Mouse (Mus musculus) lung, postnatal 4 days (tissue): ENCODE results near the gene Ankzf1.

ENCODE experiments used
- DNase-seq, 2 experiments: peaks; one replicate each; pipeline ENCODE4 v3.0.0; 2021

The Ankzf1 gene

DNA sequence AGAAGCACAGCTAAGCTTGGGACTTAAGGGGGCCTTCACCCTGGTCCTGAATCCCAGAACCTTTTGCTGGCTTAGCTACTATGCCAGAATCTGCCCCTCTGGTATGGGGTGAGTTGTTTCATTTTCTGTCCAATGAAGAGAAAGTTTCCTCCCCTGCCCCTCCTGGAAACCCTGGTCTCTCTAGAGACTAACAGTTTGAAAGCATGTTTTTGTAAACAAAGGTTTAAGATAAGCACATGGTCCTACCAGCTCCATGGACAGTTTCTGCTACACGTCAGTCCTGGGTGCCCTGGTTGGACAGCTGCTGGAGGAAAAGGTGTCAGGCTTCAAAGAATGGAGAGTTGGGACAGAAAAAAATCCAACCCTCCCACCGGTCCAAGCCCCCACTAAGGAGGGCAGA is 1.4 kb upstream of the Ankzf1 start:
- DNase-seq: no peak

DNA sequence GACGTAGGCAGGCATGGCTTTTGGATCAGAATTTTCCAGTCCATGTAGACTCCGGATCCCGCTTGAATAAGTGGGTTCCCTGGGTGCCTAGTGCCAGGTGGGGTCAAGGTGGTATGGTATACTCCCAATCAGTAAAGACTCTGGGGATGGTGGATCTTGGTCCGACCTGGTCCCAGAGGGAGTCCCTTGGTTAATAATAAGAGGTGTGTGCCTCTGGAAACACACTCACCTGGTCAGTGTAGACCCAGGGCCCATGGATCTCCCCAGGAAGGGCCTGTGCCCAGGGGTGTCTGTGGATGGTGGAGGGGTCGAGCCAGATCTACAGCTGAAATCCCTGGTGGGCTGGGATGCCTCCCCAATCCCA is 711 bp upstream of the Ankzf1 start:
- no peak for DNase-seq

DNA sequence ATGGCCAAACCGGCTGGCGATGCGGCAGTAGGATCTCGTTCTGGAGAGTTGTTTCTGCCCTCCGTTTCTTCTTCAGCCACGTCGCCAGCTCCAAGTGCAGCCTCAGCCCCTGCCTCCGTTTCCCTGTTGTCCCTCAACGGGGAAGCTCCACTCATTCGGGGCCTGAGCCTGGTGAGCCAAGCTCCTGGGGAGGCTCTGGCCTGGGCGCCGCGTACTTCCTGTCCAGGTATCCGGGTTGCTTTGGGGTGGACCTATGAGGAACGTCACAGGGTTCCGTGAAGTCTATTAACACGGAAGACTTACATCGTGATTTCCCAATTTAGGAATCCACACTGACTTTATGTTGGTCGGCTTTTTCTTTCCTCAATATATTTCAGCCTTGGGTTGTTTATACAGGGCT is 501 bp downstream of the Ankzf1 start:
- DNase-seq: peak; percentile 57 to 61

DNA sequence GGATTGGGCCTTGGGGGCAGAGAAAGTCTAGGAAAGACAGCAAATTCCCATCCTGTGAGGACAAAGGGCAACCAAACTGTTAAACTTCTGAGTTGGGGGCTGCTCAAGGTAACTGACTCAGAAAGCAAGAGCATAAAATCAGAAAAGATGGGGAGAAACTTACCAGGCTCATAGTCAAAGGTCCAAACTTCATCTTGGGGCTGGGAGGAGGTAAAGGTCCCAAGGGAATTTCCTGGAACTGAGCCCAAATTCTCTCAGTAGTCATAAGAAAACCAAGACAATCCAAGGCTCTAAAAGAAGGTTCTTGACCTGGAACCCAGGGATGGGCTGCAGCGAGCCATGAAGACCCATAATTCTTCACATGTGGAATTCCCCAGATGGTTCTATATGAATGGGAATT is 9.3 kb downstream of the Ankzf1 start:
- DNase-seq: no peak

DNA sequence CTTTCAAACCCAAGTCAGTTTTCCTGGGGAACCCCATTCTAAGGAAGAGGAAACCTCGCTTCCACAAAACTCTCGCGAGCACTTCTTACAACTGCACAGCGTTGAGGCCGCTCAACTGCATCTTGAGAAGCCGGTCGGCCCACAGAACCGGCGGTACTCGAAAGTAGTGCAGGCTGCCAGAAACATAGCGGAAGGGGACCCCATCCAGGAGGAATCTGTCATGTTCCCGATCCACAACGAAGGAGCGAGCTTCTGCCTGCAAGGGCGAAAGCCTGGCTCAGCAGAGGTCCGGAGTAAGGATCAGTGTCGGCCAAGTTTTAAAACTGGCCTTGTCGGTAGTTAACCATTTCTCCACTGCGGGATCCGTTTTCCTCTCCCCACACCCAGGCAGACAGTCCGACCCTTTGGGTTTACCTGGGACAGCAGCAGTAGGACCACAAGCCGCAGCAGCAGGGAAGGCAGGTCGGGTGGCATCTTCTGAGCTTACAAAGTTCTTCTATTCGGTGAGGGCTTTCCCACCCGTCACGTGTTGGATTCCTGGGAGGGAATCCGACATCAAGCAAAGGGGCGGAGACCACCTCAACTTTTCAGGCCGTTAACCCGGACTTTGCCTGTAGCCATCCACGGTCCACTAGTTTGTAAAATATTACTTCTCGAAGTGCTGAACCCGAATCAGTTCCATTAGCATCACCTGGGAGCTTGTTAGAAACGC is 17.2 kb downstream of the Ankzf1 start:
- DNase-seq: peak; percentile 65 to 66

DNA sequence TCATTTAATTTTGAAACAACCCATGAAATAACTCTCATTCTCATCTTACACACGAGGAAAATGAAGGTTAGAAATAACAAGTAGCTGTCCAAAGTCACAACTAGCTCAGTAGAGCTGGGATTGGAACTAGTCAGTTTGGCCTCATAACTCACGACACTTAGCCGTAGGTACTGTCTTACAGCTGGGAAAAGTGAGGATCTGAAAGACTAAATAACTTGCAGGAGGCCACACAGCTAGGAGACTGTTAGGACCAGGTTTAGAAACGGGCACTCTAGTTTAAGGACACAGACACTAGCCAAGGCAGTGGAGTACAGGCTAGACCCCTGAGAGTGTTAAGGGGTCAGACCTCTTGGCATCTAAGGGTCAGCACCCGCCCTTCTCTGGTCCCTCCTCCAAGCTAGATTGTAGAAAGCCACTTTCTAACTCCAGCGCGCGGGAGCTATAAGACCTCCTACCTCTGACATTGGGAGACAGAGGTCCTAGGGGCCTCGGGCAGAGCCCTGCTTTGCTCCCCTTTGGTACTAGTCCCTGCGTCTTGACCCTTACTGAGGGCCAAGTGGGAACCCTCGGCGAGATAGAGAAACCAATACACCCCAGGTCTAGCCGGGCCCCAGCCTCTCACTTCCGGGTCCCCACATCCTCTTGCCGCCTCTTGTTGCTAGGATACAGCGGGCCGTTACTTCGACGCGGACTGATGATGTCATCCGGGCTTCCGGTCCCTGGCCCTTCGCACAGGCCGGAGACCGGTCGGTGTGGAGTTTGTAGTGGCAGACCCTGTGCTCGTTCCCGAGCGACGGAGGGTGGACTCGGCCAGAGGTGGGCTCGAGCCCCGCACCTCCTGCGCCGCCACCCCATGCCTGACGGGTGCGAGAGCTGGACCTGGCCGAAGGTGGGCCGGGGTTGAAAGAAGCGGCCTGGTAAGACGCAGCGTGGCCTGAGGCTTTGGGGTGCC is 18.5 kb downstream of the Ankzf1 start, which contains the start of the genes Glb1l and Stk16:
TSS of gene Glb1l (minus strand) at position 678 of the 952 bp plus-strand sequence.
TSS of gene Stk16 (plus strand) at position 703 of the 952 bp plus-strand sequence.
- peak; percentile 97 for DNase-seq

DNA sequence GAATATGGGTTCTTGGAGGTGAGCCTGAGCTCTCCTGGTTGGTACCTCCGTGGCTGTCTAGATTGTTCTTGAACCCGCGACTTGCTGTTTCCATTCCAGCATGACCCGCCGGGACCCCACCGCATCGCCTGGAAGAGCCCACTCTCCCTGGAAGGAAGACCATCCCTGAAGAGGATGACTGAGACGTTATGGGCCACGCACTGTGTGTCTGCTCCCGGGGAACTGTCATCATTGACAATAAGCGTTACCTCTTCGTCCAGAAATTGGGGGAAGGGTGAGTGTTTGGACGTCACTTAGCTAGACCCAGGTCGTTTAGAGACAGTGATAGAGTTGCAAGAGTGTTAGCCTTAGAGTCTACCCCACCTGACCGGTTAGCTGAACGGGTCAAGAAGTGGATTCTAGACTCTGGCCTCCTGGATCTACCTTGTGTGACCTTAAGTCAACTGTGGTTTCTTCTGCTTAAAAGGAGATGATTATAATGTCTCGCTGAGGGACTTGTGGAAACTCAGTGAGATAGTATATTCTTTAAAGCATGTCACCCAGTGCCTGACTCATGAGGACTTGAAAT is 19.3 kb downstream of the Ankzf1 start:
- no peak for DNase-seq

DNA sequence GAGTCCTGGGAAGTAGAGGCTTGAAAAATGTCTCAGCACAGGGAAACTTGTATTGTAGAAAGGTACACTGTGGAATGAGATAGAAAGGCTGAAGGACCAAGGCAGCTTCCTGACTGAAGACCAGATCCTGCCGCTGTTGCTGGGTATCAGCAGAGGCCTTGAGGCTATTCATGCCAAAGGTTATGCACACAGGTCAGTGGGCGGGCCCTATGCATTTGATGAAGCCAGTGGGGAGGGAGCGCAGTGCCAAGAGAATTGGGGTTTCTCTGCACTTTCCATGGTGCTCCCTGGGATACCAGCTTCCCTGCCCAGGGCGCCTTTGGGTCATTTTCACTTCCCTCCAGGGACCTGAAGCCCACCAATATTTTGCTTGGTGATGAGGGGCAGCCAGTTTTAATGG is 20.6 kb downstream of the Ankzf1 start:
- DNase-seq: no peak

DNA sequence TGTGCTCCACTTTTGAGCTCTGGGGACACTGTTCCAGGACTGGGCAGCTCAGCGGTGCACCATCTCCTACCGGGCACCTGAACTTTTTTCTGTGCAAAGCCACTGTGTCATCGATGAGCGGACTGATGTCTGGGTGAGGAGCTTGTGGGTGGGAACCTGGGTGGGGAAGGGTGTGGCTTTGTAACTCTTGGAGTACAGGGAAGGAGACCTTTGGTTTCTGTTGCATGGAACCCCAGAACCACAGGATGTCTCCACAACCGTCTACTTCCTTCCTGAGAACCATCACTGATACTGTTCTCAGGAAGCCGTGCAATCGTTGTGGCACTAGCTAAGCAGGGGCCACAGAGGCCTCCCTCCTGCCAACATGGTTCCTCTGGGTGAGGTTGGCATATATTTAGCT is 21.1 kb downstream of the Ankzf1 start:
- DNase-seq: no peak

DNA sequence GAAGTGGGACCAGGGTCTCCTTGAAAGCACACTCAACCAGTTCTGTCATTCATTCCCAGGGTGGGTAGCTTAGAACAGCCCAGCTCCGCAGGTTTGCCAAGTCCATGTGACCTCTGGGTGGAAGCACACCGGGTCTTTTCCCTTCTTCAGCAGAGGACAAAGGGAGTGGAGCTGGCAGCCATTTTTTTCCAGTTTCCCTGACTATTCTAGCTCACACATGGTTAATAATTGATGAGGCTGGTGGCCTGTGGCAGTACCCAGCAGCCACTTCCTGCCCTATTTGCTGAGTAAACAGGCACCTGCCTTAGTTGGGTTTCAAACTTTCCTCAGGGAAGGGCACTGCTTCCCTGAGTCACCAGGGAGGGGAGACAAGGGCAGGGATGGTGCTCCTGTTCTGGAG is 22.5 kb downstream of the Ankzf1 start:
- no peak for DNase-seq

DNA sequence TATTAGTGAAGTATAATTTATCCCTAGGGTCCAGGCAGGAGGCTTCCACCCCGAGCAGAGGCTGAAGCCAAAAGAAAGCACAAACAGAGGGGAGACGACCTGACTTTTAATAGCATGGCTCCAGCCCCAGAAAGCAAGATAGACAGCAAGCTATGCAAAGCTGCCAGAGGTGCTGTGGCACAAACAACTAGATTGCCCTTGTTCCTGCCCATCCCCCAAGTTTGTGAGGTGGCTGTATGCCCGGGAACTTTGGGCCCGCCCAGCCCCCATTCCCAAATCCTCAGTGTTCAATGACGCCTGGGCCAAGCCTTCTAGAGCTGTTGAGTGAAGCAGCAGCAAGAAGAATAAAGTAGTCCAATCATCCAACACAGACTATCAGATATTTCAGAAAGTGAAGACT is 22.9 kb downstream of the Ankzf1 start:
- DNase-seq: no peak

DNA sequence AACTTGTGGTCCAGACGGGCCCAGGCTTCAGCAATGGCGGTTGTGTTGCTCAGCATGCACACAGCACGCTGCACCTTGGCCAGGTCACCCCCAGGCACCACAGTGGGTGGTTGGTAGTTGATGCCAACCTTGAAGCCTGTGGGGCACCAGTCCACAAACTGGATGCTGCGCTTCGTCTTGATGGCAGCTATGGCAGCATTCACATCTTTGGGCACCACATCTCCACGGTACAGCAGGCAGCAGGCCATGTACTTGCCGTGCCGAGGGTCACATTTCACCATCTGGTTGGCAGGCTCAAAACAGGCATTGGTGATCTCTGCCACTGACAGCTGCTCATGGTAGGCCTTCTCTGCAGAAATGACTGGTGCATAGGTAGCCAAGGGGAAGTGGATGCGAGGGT is 23.8 kb downstream of the Ankzf1 start:
- no peak for DNase-seq

DNA sequence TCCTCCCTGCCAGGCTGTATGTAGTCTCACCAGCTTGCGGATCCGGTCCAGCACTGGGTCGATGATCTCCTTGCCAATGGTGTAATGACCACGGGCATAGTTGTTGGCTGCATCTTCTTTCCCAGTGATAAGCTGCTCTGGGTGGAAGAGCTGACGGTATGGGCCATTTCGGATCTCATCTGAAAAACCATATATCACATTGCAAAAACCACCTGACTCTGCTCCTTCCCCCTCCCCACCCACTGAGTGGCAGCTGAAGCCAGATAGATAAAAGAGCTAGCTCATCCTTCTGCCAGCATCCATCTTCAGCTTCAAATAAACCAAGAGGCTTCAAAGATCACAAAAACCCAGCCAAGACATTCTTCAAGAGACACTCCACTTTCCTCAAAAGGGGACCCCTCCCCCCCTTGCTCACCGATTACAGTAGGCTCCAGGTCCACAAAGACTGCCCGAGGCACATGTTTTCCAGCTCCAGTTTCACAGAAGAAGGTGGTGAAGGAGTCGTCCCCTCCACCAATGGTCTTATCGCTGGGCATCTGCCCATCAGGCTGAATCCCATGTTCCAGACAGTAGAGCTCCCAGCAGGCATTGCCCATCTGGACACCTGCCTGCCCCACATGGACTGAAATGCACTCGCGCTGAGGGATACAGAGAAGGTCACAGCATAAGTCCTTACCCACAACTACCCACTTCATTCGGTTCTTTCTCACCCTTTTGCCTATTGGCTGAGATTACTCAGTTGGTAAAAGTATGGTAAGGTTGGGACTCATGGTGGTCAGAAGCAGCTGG is 25.0 kb downstream of the Ankzf1 start:
- DNase-seq: no peak

DNA sequence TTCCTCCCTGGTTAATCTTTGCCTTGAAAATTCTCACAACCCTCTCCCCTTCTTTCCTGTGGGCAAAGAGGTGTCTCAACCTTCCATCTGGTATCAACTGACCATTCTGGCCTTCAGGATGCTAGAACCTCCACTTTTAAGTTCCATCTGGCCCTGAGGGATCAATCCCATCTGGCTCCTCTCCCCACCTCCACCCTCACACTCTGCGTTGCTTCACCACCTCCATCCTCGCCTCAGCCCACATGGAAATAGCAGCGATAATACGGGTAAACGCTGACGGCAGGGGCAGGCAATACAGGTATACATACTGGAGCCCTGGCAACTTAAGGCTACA is 25.9 kb downstream of the Ankzf1 start:
- no peak for DNase-seq

DNA sequence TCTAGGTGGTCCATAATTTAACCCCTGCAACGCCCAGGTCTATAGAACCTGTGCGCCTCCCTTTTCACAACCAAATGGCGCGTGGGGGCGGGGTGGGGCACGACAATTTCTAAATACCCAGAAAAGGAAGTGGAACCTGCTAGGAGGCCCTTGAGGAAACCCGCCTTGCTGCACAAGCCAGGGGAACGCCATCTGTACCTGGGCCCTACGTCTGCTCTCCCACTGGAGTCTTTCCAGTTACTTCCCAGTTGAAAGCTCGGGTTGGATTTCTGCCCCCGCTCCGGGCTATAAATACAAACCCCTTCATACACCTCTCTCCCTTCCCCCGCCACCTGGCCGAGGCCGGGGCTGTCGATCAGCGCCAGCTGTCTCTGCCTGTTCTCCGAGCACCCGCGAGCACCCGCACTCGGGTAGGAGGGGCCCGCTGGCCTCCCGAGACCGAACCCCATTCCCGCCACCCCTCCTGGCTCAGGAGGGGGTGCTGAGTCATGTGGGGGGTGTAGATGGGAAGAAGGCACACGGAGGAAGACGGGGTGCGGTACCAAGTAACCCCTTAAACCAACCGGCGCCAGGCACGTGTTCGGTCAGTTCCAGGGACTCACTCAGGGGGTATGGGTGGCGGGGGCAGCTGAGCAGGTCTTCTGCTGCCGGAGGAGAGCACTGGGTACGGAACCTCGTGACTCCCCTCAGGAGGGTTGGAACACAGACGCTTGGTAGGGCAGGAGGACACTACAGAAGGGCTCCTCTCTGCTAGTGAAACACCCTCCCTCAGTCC is 26.5 kb downstream of the Ankzf1 start:
- DNase-seq: peak; percentile 49 to 64

DNA sequence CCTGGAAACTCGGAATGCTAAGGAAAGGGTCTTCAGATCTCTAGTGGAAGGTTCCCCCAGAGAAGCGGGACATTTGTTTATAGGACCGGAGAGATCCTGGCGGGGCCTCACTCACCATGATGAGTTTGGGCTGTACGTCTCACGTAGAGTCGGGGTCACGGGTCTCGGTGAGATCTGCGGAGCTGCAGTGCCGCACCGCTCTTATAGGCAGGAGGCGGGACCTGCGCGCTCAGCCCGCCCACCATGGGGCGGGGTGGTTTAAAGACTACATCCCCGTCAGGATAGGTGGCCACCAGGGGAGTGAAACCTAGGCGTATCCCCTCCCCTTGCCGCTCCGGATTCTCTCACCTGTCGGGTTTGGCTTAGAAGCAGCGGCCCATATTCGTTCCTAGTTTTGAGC is 27.1 kb downstream of the Ankzf1 start:
- DNase-seq: peak; percentile 92 to 93

DNA sequence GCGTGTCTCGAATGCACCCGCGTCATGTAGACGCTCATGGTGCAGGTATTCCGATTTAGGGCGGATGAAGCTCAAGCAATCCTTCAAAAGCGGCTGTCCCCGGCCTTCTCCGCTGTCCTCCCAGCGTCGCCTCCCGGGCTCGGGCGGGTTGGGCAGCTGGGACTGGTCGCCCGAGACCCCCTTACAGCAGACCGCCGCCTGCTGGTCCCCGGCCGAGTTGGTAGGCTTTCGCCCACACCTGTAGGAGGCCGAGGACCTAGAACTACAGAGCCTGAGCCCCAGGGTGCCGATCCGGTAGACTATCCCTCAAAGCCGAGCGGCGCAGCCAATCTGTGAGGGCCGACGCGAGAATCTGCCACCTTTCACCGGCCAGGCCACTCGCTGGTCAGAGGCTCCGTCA is 27.6 kb downstream of the Ankzf1 start, which contains the start of gene Tuba4a:
TSS of gene Tuba4a (minus strand) at position 335 of the 400 bp plus-strand sequence.
- peak in 1 of 2 experiments; percentile 39 for DNase-seq

DNA sequence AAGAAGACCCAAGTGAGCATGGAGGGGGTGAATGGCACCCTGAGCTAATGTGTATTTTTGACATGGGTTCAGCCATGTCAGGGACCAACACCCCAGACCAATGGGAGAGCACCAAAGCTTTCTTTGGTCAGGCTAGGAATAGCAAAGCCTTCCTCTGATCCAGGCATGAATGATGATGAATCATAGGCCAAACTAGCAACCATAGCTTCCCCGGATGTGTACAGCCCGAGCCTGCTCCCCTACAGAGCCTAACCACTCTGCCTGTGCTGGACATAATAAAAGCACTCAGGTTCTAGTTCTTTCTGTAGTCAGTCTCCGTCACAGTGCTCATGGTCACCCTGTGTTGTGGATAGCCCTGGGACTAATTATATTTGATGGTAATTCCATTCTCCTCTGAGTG is 29.6 kb downstream of the Ankzf1 start:
- DNase-seq: no peak

DNA sequence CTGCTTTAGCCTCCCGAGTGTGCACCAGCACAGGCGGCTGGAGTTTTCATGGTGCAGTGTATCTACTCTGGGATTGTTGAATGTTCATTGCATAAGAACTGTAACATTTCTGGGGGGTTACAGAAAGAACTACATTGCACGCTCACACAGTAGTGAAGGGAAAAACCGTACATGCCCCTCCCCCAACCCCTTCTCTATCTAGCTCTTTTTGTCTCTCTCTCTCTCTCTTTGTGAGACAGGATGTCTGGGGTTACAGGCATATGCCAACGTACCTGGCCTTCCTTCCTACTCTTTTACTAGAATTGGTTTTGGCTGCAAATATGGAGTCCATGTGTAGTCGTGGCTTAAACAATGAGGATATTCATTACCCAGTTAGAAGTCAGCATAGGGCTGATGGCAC is 31.0 kb downstream of the Ankzf1 start:
- no peak for DNase-seq

DNA sequence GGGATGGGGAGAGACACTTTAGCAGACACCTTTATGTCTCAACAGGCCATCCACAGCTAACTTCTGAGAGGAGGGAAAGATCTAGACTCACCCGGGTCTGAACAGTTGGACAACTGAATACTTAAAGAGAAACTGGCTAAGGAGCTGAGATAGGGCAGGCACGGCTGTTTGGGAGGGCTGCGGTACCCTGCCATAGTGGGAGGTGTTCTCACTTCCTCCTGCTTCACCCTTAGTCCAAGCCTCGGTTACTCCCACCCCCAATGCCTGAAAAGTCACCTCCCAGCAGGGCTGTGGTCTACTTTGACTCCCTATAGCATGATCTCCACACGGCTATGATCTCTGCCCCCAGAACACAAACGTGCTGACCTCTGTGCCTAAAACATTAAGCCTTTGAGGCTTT is 31.6 kb downstream of the Ankzf1 start:
- no peak for DNase-seq

DNA sequence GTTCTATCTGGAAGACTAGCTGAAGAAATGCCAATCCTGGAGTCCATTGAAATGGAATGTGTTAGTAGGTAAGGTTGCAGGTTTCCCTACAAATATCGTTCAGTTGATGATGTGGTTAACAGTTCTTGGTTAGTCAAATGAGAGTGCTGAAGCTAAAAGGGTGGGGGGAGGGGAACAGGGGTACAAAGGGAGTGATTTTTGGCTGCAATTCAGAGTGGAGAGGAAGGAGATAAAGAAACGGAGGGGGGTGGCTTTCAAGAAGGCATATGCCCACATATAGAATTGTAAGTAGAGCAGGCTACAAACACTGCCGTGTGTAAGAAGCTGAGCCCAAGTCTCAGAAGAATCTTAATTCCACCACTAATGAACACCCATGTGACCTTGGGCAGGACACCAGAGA is 33.5 kb downstream of the Ankzf1 start:
- DNase-seq: no peak

DNA sequence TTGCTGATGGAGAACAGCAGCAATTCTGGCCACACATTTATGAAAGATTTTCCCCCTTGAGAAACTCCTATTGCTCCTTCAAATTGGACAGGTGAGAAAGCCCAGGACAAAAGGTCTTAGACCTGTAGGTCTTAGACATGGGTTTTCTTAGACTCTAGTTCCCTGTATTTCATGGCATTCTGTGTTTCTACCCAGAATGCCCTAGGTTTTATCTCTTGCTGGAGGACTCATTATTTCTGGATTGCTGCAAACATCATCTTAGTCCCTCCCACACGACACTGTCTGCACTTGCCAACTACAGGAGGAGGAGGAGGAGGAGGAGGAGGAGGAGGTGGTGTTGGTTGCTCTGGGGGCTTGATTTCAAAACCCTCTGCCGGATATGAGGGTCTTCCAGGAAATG is 34.2 kb downstream of the Ankzf1 start:
- no peak for DNase-seq
